Mouse (Mus musculus) layer of hippocampus, adult 18-20 months (tissue): ENCODE measurements around the gene Eif4g1. TPM values are rescaled to one million over a fixed set of nuclear protein-coding genes. Genes with fewer than 3 reads are reported as not detected.

ENCODE experiments used
- DNase-seq, 2 experiments: peaks; one replicate each; pipeline ENCODE4 v3.0.0; 2022; ENCODE audit warnings: low spot score in 2 of 2
- total RNA-seq, 2 experiments: library from RNA; stranded (reverse); gene quantifications; 2 replicates each; pipeline ENCODE4 v1.2.3; 2021

Gene Eif4g1
- total RNA-seq, 2 experiments from 2014 or later, result 278 to 283 TPM

- DNase-seq, result peak in 1 of 2 experiments; percentile 14
Measured at GRCm38 (mm10) chr16:20703699-20704400, 35.7 kb downstream of the Eif4g1 start.

- peak in 1 of 2 experiments; percentile 36 for DNase-seq
Measured at GRCm38 (mm10) chr16:20705786-20706185, 37.7 kb downstream of the Eif4g1 start.

- peak in 1 of 2 experiments; percentile 45 for DNase-seq
Measured at GRCm38 (mm10) chr16:20706407-20707055, 38.4 kb downstream of the Eif4g1 start.

- peak in 1 of 2 experiments; percentile 19 for DNase-seq
Measured at GRCm38 (mm10) chr16:20708220-20708938, 40.3 kb downstream of the Eif4g1 start.

- DNase-seq, result peak in 1 of 2 experiments; percentile 52
Measured at GRCm38 (mm10) chr16:20708939-20709734, 41.0 kb downstream of the Eif4g1 start.

GRCm38 (mm10) chr16:20710370-20710769 is 42.3 kb downstream of the Eif4g1 start:
- peak in 1 of 2 experiments; percentile 17 for DNase-seq

- peak in 1 of 2 experiments; percentile 36 for DNase-seq
Measured at GRCm38 (mm10) chr16:20710810-20711209, 42.7 kb downstream of the Eif4g1 start.

GRCm38 (mm10) chr16:20712190-20712589 is 44.1 kb downstream of the Eif4g1 start:
- DNase-seq, result peak in 1 of 2 experiments; percentile 15

- DNase-seq, result peak in 1 of 2 experiments; percentile 15
Measured at GRCm38 (mm10) chr16:20712889-20713288, 44.8 kb downstream of the Eif4g1 start.

- DNase-seq, result peak in 1 of 2 experiments; percentile 11
Measured at GRCm38 (mm10) chr16:20714307-20715080, 46.4 kb downstream of the Eif4g1 start.

GRCm38 (mm10) chr16:20715161-20715560 is 47.0 kb downstream of the Eif4g1 start:
- DNase-seq, result peak in 1 of 2 experiments; percentile 19

GRCm38 (mm10) chr16:20715566-20715965 is 47.5 kb downstream of the Eif4g1 start:
- peak in 1 of 2 experiments; percentile 21 for DNase-seq

- DNase-seq, result peak; percentile 77 to 85
Measured at GRCm38 (mm10) chr16:20715976-20716840, 48.1 kb downstream of the Eif4g1 start.

- no peak for DNase-seq
Measured at GRCm38 (mm10) chr16:20716841-20717180, 48.7 kb downstream of the Eif4g1 start.

- DNase-seq, result peak; percentile 97 to 98
Measured at GRCm38 (mm10) chr16:20717181-20717977, 49.3 kb downstream of the Eif4g1 start, which contains the start of the genes Polr2h and Clcn2. Gene Polr2h, plus strand, starts transcription at chr16:20717665. Gene Clcn2, minus strand, starts transcription at chr16:20717746.

GRCm38 (mm10) chr16:20717978-20718670 is 50.0 kb downstream of the Eif4g1 start:
- DNase-seq, result peak in 1 of 2 experiments; percentile 15

- DNase-seq, result no peak
Measured at GRCm38 (mm10) chr16:20721808-20722207, 53.7 kb downstream of the Eif4g1 start.

- no peak for DNase-seq
Measured at GRCm38 (mm10) chr16:20722736-20723135, 54.6 kb downstream of the Eif4g1 start.
